Mouse (Mus musculus): ENCODE results near the gene Rbm20. TPM values are rescaled to one million over a fixed set of nuclear protein-coding genes. Genes with fewer than 3 reads are reported as not detected.

Rbm20 gene
- polyA plus RNA-seq, 1 experiment from 2014 or later, result 2.5 TPM

- WGBS, result 62% methylated on average over 5 of the region's 5 CpGs
- DNase-seq (ENCODE audit: low spot score) (no peak), ATAC-seq (replicated peaks; ENCODE audit: low FRiP score, low read depth) (no peak)
Measured at GRCm38 (mm10) chr19:53889555-53889954, 212.4 kb downstream of the Rbm20 start.

GRCm38 (mm10) chr19:53890274-53890673 lies 213.2 kb downstream of the Rbm20 start:
- DNase-seq (ENCODE audit: low spot score) (no peak), ATAC-seq (replicated peaks; ENCODE audit: low FRiP score, low read depth) (no peak)
- 73% methylated on average over 5 of the region's 5 CpGs for WGBS
- no peak overlapping the region for H3K4me2 ChIP-seq (ENCODE audit: low read length)
- H3K36me3 ChIP-seq (ENCODE audit: insufficient read depth, low read length), result no peaks in the 10 kb centered on the region
- H3K4me1 ChIP-seq (replicated peaks; ENCODE audit: insufficient read depth, low read length), result peaks cover 5% of the 10 kb centered on the region; the same call in 1 of the 2 replicates
- H3K4me3 ChIP-seq (replicated peaks; ENCODE audit: low read depth, low read length), result no peak overlapping the region
- H3K9me3 ChIP-seq (replicated peaks; ENCODE audit: low read length), result no peaks in the 10 kb centered on the region
- no peaks in the 10 kb centered on the region for H3K27me3 ChIP-seq (ENCODE audit: insufficient read depth, low read length)
- no peak for TF ChIP-seq CTCF (IDR thresholded peaks at IDR 0.05; ENCODE audit: low read depth)
- H3K9ac ChIP-seq (ENCODE audit: low read depth, low read length), result no peak overlapping the region
- no peak overlapping the region for H3K27ac ChIP-seq

More at GRCm38 (mm10) chr19:53889555-53889954, 212.4 kb downstream of the Rbm20 start:
- Histone ChIP-seq H3K9me3 (replicated peaks; ENCODE audit: low read length) (no peaks in the 10 kb centered on the region), H3K9ac (ENCODE audit: low read depth, low read length) (no peak overlapping the region), H3K27me3 (ENCODE audit: insufficient read depth, low read length) (no peaks in the 10 kb centered on the region), H3K27ac (no peak overlapping the region), H3K4me3 (replicated peaks; ENCODE audit: low read depth, low read length) (no peak overlapping the region), H3K36me3 (ENCODE audit: insufficient read depth, low read length) (no peaks in the 10 kb centered on the region), H3K4me2 (ENCODE audit: low read length) (no peak overlapping the region), H3K4me1 (replicated peaks; ENCODE audit: insufficient read depth, low read length) (peaks cover 5% of the 10 kb centered on the region; the same call in 1 of the 2 replicates)
- TF ChIP-seq CTCF (IDR thresholded peaks at IDR 0.05; ENCODE audit: low read depth), result no peak

GRCm38 (mm10) chr19:53890781-53891251 lies 213.7 kb downstream of the Rbm20 start:
- no peak overlapping the region for H3K4me3 ChIP-seq (replicated peaks; ENCODE audit: low read depth, low read length)
- no peaks in the 10 kb centered on the region for H3K27me3 ChIP-seq (ENCODE audit: insufficient read depth, low read length)
- no peaks in the 10 kb centered on the region for H3K36me3 ChIP-seq (ENCODE audit: insufficient read depth, low read length)
- peaks cover 5% of the 10 kb centered on the region; the same call in 1 of the 2 replicates for H3K4me1 ChIP-seq (replicated peaks; ENCODE audit: insufficient read depth, low read length)
- no peak for TF ChIP-seq CTCF (IDR thresholded peaks at IDR 0.05; ENCODE audit: low read depth)
- 69% methylated on average over 5 of the region's 5 CpGs for whole genome bisulfite sequencing
- no peak for ATAC-seq (replicated peaks; ENCODE audit: low FRiP score, low read depth)
- no peak overlapping the region for H3K27ac ChIP-seq
- no peak overlapping the region for H3K9ac ChIP-seq (ENCODE audit: low read depth, low read length)
- no peaks in the 10 kb centered on the region for H3K9me3 ChIP-seq (replicated peaks; ENCODE audit: low read length)
- DNase-seq (ENCODE audit: low spot score), result peak; percentile 56
- no peak overlapping the region for H3K4me2 ChIP-seq (ENCODE audit: low read length)

- ATAC-seq (replicated peaks; ENCODE audit: low FRiP score, low read depth) (no peak), DNase-seq (ENCODE audit: low spot score) (no peak)
- no peak for TF ChIP-seq CTCF (IDR thresholded peaks at IDR 0.05; ENCODE audit: low read depth)
- Histone ChIP-seq H3K36me3 (ENCODE audit: insufficient read depth, low read length) (no peaks in the 10 kb centered on the region), H3K9me3 (replicated peaks; ENCODE audit: low read length) (no peaks in the 10 kb centered on the region), H3K4me2 (ENCODE audit: low read length) (no peak overlapping the region), H3K4me3 (replicated peaks; ENCODE audit: low read depth, low read length) (no peak overlapping the region), H3K9ac (ENCODE audit: low read depth, low read length) (no peak overlapping the region), H3K27me3 (ENCODE audit: insufficient read depth, low read length) (no peaks in the 10 kb centered on the region), H3K4me1 (replicated peaks; ENCODE audit: insufficient read depth, low read length) (peaks cover 5% of the 10 kb centered on the region; the same call in 1 of the 2 replicates), H3K27ac (peak overlapping the region; percentile 84)
- WGBS, result 81% methylated on average over 2 of the region's 2 CpGs
Measured at GRCm38 (mm10) chr19:53891569-53891968, 214.5 kb downstream of the Rbm20 start.

GRCm38 (mm10) chr19:53892061-53892460 lies 215.0 kb downstream of the Rbm20 start, which contains the start of gene Pdcd4:
Gene Pdcd4 (plus strand): TSS chr19:53892231.
- Histone ChIP-seq H3K9me3 (replicated peaks; ENCODE audit: low read length) (no peaks in the 10 kb centered on the region), H3K4me1 (replicated peaks; ENCODE audit: insufficient read depth, low read length) (peaks cover 5% of the 10 kb centered on the region; the same call in 1 of the 2 replicates), H3K4me3 (replicated peaks; ENCODE audit: low read depth, low read length) (no peak within 1 kb of the TSS), H3K27ac (peak within 1 kb of the TSS; percentile 84), H3K36me3 (ENCODE audit: insufficient read depth, low read length) (no peaks in the 10 kb centered on the region), H3K9ac (ENCODE audit: low read depth, low read length) (no peak within 1 kb of the TSS), H3K27me3 (ENCODE audit: insufficient read depth, low read length) (no peaks in the 10 kb centered on the region), H3K4me2 (ENCODE audit: low read length) (no peak within 1 kb of the TSS)
- WGBS, result 21% methylated on average over 3 of the region's 3 CpGs
- 0 out of 2 replicates have a peak, but pooled peaks have one; percentile 21 for ATAC-seq (replicated peaks; ENCODE audit: low FRiP score, low read depth)
- no peak for TF ChIP-seq CTCF (IDR thresholded peaks at IDR 0.05; ENCODE audit: low read depth)
- peak; percentile 70 for DNase-seq (ENCODE audit: low spot score)

- TF ChIP-seq CTCF (IDR thresholded peaks at IDR 0.05; ENCODE audit: low read depth), result no peak
- Histone ChIP-seq H3K4me2 (ENCODE audit: low read length) (no peak overlapping the region), H3K4me1 (replicated peaks; ENCODE audit: insufficient read depth, low read length) (peaks cover 5% of the 10 kb centered on the region; the same call in 1 of the 2 replicates), H3K9ac (ENCODE audit: low read depth, low read length) (no peak overlapping the region), H3K36me3 (ENCODE audit: insufficient read depth, low read length) (no peaks in the 10 kb centered on the region), H3K4me3 (replicated peaks; ENCODE audit: low read depth, low read length) (no peak overlapping the region), H3K9me3 (replicated peaks; ENCODE audit: low read length) (no peaks in the 10 kb centered on the region), H3K27ac (peak overlapping the region; percentile 84), H3K27me3 (ENCODE audit: insufficient read depth, low read length) (no peaks in the 10 kb centered on the region)
- 54% methylated on average over 9 of the region's 9 CpGs for WGBS
- no peak for DNase-seq (ENCODE audit: low spot score)
- no peak for ATAC-seq (replicated peaks; ENCODE audit: low FRiP score, low read depth)
Measured at GRCm38 (mm10) chr19:53892838-53893359, 215.8 kb downstream of the Rbm20 start.

All from kidney, postnatal 0 days (tissue).